Mouse (Mus musculus): ENCODE measurements at regions not wholly inside any gene's neighbourhood (a gene's known extent, or its start where the extent isn't known, plus 50 kb on each side); places are given as distances from the start of the nearest gene placed in this dataset.

DNA sequence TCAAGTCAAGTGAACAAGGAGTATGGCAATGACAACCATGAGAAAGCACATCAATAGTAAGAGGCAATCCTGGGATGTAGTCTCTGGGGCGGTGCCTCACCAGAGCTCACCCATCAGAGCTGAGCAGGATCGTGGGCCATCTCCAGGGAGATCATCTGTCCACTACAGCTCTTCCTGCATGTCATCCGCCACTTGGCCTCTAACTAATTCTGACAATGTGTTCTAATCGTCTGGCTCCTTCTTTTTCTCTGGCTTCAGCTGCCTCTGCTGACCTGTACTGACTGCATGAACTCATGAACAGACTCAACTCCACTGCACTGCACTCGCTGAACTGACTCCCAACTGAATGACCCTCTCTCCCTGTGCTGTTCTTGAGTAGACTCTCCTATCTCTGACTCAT lies 277.9 kb upstream of the Far2 start:
- TF ChIP-seq CTCF (conservative IDR thresholded peaks at IDR 0.05): no peak
- no peak for DNase-seq (ENCODE audit: low spot score in 2 of 2)

DNA sequence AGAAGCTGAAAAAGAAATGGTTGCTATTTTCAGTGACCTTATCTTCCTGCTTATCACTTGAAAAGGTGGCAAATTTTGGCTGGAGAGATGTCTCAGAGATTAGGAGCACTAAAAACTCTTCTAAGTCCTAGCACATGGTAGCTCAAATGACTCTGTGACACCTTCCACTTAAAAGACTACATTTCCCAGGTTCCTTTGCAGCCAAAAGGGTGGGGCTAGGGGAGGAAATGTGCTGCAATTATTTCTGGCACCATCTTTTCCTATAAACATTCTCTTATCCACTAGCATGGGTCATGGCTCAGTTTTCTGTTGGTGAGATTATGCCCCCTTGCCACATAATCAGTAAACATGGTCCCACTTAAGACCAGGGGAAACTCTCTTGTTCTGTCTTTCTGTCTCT lies 277.0 kb upstream of the Far2 start:
- TF ChIP-seq CTCF (conservative IDR thresholded peaks at IDR 0.05): no peak
- H3K4me3 ChIP-seq: no peak overlapping the region
- no peak overlapping the region for H3K27ac ChIP-seq
- no peak for DNase-seq (ENCODE audit: low spot score in 2 of 2)

More for the DNA sequence above, 277.9 kb upstream of the Far2 start:
- no peak overlapping the region for H3K4me3 ChIP-seq
- no peak overlapping the region for H3K27ac ChIP-seq

DNA sequence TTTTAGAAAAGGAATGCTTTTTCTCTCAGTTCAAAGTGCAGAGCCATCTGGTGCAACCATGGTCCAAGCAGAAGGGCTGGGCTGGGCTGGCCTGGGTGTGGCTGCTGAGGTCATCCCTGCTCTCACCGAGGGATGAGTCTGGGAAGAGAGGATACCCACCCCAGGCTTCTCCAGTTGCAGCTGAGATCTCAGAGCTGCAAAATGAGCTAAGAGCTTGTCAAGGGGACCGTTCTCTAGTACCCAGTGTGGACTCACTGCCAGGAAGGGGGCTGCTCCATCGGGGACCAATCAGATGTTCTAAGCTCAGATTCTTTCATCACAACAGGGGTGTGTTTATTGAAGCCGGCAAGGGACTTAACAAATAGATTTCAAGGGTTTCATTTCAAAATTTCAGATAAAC lies 275.6 kb upstream of the Far2 start:
- H3K27ac ChIP-seq: no peak overlapping the region
- no peak for TF ChIP-seq CTCF (conservative IDR thresholded peaks at IDR 0.05)
- H3K4me3 ChIP-seq: no peak overlapping the region
- no peak for DNase-seq (ENCODE audit: low spot score in 2 of 2)

DNA sequence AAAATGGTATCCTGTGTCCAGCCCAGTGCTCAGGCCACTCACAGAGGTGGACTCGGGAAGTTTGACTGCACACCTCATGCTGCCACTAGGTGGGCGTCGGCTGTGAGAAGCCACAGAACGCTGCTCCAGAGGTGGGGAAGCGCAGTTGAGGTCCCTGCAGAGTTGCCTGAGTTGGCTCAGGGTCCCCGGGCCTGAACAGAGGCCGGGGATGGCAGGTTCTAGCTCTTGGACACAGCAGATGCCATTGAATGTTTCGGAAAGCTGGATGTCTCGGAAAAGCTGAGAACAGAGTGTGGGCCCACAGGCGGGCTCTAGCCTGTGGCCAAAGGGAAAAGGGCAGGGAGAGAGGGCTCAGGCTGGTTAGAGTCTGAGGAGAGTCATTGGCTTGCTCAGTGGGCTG lies 273.2 kb upstream of the Far2 start:
- H3K4me3 ChIP-seq: no peak overlapping the region
- H3K27ac ChIP-seq: no peak overlapping the region
- no peak for DNase-seq (ENCODE audit: low spot score in 2 of 2)
- no peak for TF ChIP-seq CTCF (conservative IDR thresholded peaks at IDR 0.05)

DNA sequence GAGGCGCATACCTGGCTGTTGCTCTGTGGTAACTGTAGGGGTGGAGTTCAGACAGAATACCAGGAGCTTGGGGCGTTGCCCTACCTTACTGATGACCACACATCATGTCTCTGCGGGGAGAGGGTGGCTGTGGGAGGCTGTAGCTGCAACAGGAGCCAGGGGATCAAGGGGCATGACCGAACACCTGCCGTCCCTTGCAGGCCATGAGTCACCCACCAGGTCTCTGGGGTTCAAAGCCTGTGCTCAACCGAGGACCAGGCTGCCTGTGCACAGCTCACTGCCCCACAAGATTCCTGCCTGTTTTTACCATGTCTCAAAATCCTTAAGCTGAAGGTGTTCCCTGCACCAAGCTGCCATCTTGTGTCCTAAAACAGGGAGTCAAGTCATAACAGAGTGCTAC lies 272.4 kb upstream of the Far2 start:
- H3K4me3 ChIP-seq: no peak overlapping the region
- DNase-seq (ENCODE audit: low spot score in 2 of 2): no peak
- TF ChIP-seq CTCF (conservative IDR thresholded peaks at IDR 0.05): no peak

DNA sequence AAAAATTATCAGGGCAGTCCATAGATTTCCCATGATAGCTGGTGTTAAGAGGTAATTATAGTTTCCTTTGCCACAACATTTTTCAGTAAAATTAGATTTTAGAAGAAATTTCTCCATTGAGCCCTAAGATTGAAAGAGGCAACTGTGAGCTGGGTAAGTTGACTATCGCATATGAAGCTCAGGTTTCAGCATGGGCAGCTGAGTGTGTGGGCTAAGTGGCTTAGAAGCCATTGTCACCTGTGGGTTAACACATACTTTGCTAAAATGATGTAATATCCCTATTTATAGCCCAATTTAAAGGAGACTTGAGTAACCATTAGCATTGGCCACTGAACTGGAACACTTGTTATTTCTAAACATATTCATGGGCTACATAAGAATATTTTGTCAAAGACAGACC lies 267.6 kb upstream of the Far2 start:
- TF ChIP-seq CTCF (conservative IDR thresholded peaks at IDR 0.05): no peak
- H3K27ac ChIP-seq: no peak overlapping the region
- no peak overlapping the region for H3K4me3 ChIP-seq
- no peak for DNase-seq (ENCODE audit: low spot score in 2 of 2)

More for the DNA sequence above, 272.4 kb upstream of the Far2 start:
- no peak overlapping the region for H3K27ac ChIP-seq

DNA sequence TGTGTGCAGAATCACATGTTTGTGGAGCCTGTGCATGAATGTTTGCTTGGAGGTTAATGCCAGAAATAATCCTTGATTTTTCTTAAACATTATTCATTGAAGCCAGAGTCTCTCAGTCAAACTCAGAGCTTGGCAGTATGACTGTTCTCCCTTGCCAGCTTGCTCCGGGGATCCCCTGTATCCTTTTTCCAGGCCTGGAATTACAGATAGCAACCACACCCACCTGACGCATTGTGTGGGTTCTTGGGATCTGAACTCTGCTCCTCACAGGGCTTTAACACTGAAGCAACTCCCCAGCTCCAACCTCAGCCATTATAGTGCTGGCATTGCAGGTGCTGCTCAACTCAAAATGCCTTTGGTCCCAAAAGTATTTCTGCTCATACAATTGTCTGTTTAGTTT lies 262.8 kb upstream of the Far2 start:
- no peak for DNase-seq (ENCODE audit: low spot score in 2 of 2)
- H3K27ac ChIP-seq: no peak overlapping the region
- TF ChIP-seq CTCF (conservative IDR thresholded peaks at IDR 0.05): no peak
- no peak overlapping the region for H3K4me3 ChIP-seq

DNA sequence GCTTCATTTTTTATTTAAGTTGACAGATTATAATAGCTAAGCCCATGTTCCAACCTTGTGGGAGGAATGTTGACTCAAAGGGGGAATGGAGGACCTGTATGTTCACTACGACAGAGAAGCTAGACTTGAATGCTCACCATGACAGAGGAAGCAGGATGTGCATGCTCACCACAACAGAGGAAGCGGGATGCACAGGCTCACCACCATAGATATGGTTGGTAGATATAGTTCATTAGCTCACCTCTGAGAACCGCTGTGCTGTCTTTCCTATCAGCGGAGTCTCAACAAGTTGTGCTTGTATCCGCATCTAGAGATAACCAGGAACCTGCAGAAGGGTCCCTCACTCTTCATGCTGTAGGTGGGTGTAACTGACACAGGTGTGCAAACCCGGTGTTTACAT lies 262.2 kb upstream of the Far2 start:
- TF ChIP-seq CTCF (conservative IDR thresholded peaks at IDR 0.05): no peak
- Histone ChIP-seq H3K4me3 (no peak overlapping the region), H3K27ac (no peak overlapping the region)
- DNase-seq (ENCODE audit: low spot score in 2 of 2): no peak

DNA sequence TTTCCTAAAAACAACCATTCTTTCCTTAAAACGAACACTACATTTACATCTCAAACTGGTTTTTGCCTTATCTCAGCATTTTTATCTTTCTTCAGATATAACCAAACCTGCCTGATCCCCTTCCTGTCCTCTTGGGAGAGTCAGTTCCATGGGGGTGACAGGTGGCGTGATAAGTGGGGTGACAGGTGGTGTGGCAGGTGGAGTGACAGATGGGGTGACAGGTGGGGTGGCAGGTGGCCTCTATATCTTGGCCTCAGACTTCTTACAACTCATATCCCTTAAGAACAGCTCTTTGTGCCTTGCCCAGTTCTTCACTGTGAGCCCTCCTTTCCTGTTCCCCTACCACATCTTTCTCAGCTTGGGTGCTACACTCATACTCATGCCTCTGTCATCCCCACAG lies 259.0 kb upstream of the Far2 start:
- no peak for TF ChIP-seq CTCF (conservative IDR thresholded peaks at IDR 0.05)
- Histone ChIP-seq H3K4me3 (no peak overlapping the region), H3K27ac (no peak overlapping the region)
- no peak for DNase-seq (ENCODE audit: low spot score in 2 of 2)

DNA sequence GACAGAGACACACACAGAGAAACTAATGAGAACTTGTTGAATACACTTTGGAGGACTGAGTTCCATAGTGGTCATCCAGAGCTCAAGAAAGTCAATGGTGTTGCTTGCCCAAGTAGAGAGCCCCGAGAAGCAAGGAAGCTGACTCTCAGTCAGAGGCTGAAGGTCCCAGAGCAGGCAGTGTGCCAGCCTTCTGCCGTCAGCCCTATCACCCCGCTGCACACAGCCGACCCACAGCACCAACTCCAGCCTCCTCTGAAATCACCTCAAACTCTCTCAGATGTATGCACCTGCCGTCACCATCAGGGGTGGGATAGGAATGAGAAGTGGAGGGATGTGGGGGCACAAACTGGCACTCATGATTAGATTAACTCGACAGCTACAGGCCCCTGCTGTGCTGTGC lies 257.9 kb upstream of the Far2 start:
- Histone ChIP-seq H3K4me3 (no peak overlapping the region), H3K27ac (no peak overlapping the region)
- no peak for DNase-seq (ENCODE audit: low spot score in 2 of 2)
- TF ChIP-seq CTCF (conservative IDR thresholded peaks at IDR 0.05): no peak

DNA sequence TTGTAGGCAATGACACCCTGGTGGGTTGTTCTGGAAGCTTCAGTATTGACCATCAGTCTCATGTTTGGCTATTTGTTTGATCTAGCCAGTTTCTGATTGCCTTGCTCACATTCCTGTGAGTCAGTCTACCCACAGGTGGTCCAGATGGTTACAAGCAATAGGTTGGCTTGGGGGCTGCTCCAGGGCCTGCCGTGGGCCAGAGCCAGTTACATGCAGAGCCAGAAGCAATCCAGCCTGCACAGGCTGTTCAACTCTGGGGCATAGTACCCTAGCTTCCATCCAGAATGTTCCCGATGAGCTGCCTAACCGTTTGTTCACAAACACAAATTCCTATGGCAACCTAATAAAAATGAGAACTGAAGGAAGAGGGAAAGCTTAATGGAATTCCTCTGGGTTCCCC lies 253.2 kb upstream of the Far2 start:
- peak in 1 of 2 experiments; percentile 14 for DNase-seq (ENCODE audit: low spot score in 2 of 2)
- Histone ChIP-seq H3K4me3 (no peak overlapping the region), H3K27ac (0 out of 2 replicates have a peak overlapping the region, but pooled peaks have one; percentile 4)
- TF ChIP-seq CTCF (conservative IDR thresholded peaks at IDR 0.05): no peak

DNA sequence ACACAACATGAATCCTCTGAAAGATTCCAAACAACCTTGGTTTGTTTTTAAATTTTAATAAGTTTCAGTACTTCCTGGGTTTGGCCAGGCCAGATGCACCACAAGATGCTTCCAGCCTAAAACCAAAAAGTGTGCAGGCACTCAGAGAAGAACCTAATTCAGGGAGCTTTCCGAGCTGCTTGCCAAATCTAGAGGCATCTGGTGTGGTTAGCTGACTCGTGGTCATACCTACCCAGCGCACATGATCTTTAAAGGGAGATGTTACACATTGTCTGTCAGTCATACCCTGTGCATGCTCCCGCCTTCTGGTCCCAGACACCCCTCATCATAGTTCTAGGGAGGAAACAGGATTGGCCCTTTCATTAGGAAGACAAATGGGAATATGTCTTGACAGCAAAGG lies 252.7 kb upstream of the Far2 start:
- TF ChIP-seq CTCF (conservative IDR thresholded peaks at IDR 0.05): no peak
- H3K27ac ChIP-seq: 0 out of 2 replicates have a peak overlapping the region, but pooled peaks have one; percentile 4
- H3K4me3 ChIP-seq: no peak overlapping the region
- no peak for DNase-seq (ENCODE audit: low spot score in 2 of 2)

DNA sequence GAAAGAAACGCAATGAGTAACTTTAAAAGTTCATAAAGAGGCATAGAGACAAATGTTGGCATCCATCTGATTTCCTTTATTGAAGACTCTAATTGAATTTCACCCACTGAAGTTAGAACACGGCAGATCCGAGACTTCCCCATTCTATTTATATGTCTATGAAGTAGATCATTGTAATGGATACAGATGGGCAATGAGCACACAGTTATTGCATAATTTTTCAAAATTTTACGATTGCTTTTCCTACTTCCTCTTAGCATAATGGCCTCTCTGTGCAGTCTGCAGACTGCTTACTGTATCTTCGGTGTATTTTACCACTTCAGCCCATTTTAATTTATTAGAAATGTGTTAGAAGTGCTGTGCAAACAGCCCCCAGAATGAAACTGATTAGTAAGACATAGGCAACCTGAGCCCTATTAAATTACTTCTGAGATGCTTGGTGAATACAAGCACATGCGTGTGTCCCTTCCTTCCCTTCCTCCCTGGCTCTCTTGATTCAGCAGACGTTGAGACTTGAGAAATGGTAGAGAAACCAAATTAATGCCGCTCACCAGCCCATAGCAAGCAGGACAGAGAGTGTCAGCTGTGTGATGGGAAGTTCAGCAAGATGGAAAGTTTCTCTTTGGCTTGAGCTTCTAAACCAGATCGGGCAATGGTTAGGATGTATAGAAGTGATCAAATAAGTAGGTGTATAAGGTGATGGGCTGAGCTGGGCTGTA lies 247.9 kb upstream of the Far2 start:
- Histone ChIP-seq H3K4me3 (no peak overlapping the region), H3K27ac (no peak overlapping the region)
- TF ChIP-seq CTCF (conservative IDR thresholded peaks at IDR 0.05): no peak
- peak in 1 of 2 experiments; percentile 4 for DNase-seq (ENCODE audit: low spot score in 2 of 2)

DNA sequence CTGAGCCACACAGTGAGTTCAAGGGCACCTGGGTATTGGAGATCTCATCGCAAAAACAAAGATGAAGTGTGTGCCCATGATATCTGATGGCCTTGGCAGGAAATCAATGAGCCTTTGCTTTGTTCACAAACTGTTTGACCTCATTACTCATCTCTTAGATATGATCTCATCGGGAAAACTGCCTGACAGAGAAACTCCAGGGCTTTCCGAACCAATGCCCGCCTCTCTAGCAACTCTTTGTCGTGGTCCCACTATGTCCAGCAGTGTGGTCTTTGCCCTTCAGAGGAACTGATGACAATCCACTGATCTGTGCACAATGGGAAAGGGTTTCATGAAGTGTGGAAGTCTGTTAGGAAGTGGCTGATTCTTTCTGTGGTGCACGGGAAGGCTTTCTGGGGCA lies 247.2 kb upstream of the Far2 start:
- no peak overlapping the region for H3K4me3 ChIP-seq

More for the DNA sequence above, 247.2 kb upstream of the Far2 start:
- TF ChIP-seq CTCF (conservative IDR thresholded peaks at IDR 0.05): no peak
- no peak overlapping the region for H3K27ac ChIP-seq
- DNase-seq (ENCODE audit: low spot score in 2 of 2): no peak
